Mouse (Mus musculus) myocyte (in vitro differentiated cells): ENCODE results near the gene Atp7b.

Experiments
- POLR2A ChIP-seq: IDR thresholded peaks from one replicate; pipeline ENCODE4 v1.6.1; 2011; ENCODE audit warnings: low read depth, mild to moderate bottlenecking, control low read depth, moderate library complexity; ENCODE audit not compliant: insufficient read length
- USF1 ChIP-seq: IDR thresholded peaks from one replicate; pipeline ENCODE4 v1.6.1; 2011; ENCODE audit warnings: low read depth, mild to moderate bottlenecking, control low read depth, moderate library complexity

DNA sequence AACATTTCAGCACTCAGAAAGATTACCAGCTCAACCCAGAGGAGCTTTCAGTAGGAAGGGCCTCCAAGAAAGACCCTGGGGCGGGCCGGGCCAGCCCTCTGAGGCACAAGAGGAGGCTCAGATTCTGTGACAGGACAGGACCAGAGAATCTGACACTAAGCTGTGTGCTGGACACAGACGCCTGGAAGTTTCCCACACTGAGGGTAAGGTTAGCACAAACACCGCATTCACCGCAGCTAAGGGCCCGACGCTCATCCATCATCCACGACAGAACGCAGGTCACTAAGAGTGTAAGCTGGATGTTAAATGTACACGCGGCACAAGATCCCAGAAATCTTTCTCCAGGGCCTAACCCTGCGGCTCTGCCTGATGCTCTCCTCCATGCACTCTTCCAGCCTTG, 16.4 kb downstream of the Atp7b start:
- no peak for TF ChIP-seq POLR2A
- TF ChIP-seq USF1, result no peak
